Mouse (Mus musculus): Measurements from ENCODE around the gene Lcn11.
"Not testable (repeated sequence)": the region's sequence is repeated elsewhere in the genome, so short reads cannot be mapped to it uniquely, and the experiment has no call there.

Gene Lcn11

DNA sequence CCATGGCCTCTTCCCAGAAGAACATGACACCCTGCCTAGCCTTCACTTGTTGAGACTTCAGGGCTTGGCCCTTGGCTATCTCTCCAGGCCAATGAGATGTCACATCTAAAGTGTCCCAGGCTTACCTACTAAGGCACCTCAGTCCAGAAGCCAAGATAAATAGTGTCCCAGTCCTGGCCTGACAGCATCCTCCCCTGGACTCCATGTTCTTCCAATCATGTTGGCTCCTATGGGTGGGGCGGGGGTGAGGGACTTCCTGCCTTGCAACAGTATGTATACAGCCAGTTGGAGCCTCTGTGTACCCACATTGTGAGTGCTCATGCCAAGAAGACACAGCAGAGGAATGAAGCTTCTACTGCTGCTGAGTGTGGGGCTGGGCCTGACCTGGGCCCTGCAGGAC is at the start of gene Lcn11:
Lcn11 (plus strand) TSS at position 301 of the 400 bp plus-strand sequence.
- no peak for DNase-seq

DNA sequence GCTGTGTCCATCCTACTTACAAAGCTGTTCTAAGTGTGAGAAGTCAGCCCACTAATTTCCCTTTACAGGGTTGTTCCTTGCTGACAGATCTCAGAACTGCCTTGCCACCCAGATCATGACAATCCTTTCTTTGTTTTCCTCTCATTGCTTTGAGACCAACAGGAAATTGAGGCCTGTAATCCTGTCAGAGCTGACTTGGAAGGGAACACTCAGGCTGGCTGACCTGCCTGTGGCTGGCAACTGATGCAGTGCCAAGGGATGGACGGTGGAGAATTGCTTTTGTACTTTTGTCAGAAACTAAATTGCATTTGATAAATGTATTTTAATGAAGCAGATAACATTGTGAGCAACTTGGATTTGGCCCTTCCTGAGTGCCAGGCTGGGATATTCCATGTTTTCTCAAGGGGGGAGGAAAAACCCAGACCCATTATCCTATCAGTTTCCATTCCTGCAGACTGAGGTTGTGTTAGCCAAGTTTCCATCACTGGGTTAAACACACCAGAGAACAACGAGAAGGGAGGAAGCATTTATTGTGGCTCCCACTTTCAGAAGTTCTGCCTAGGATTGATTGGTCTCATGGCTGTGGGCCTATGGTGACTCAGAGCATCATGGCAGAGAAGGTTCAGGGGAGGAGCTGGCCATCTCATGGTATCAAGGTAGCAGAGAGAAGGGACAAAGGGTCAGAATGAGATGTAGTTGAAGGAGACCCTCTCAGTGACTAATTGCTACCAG is 43.5 kb upstream of the Lcn11 start:
- DNase-seq: no peak

- not testable (repeated sequence) for DNase-seq
Measured at GRCm38 (mm10) chr2:25736709-25737108, 40.1 kb upstream of the Lcn11 start, which contains the start of gene Obp2b. TSS of gene Obp2b (plus strand) at chr2:25737009.

- DNase-seq: no peak
Measured at GRCm38 (mm10) chr2:25741671-25742070, 35.1 kb upstream of the Lcn11 start.

- DNase-seq: no peak
Measured at GRCm38 (mm10) chr2:25754201-25754600, 22.6 kb upstream of the Lcn11 start.

DNA sequence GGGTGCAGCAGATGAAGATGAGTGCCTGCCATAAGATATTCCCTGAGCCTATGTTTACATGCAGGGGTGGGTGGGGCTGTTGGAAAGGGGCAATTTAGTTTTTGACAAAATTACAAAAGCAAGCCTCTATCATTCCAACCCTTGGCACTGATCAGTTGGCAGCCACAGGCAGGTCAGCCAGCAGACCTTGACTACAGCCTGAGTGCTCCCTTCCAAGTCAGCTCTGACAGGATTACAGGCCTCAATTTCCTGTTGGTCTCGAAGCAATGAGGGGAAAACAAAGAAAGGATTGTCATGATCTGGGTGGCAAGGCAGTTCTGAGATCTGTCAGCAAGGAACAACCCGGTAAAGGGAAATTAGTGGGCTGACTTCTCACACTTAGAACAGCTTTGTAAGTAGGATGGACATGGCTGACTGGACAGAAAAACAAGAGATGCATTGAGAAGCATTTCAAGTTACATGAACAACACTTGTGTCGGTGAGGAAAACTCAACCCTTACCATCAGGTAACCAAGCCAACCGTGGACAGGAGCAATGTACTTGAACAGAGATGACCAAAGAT is 18.7 kb upstream of the Lcn11 start:
- no peak for DNase-seq

- no peak for DNase-seq
Measured at GRCm38 (mm10) chr2:25765269-25765668, 11.5 kb upstream of the Lcn11 start, which contains the start of gene Lcn3. TSS of gene Lcn3 (plus strand) at chr2:25765569.

DNA sequence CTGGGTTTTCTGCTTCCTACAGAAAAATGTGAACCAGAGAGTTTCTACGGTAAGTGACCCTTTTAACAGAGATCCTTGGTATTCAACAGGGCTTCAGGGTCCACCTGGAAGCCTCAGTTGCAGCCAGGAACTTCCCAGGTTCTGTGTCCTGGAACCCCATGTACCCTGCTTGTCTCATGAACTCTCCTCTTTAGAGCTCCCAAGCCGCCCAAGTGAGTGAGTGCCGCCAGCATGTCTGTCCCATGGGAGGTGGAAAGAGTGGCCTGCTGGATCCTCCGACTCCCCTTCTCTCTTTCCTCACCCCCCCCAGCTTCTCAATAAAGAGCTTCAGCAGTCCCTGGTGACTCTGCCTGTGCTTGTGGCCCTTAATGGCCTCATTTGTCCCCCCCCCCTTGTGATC is 9.1 kb upstream of the Lcn11 start:
- DNase-seq: no peak

GRCm38 (mm10) chr2:25773507-25773906 is 3.3 kb upstream of the Lcn11 start:
- DNase-seq: no peak

DNA sequence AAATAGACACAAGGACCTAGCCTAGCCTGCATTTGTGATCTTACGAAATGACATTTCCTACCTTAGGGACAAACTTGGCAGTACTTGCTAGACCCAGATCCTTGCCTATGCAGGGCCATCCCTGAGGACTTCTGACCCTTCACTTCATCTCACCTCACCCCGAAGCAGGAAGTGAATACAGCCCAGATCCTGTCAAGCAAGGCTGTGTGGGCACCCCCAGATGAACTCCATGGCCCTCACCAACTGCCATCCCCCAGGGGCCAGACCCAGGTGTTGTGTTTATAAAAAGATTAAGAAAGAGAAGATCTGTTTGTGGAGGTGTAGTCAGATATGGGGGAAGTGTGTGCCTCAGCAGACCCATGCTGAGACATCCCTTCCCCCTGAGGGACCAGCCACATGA is 2.2 kb upstream of the Lcn11 start:
- DNase-seq: no peak

GRCm38 (mm10) chr2:25775991-25776390 is 826 bp upstream of the Lcn11 start:
- DNase-seq: no peak

DNA sequence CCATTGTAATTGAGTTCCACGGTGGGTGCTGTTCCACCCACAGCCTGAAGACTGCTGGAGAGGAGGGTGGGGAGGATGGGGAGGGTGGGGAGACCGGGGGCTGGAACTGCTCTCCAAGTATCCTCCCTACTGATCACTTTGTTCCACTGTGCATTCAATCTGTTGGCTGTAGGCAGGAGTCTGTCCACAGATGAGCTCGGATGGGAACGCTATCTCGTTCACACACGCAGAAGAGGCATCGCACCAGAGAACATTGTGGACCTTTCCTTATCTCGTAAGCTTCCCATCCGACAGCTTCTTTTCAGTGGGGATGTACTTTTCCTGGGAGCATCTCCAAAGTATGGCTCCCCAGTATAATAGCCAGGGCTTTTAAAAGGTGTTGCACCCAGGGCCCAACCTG is 2.3 kb downstream of the Lcn11 start:
- DNase-seq: no peak

- no peak for DNase-seq
Measured at GRCm38 (mm10) chr2:25780921-25781320, 4.1 kb downstream of the Lcn11 start.

GRCm38 (mm10) chr2:25781957-25782356 is 5.1 kb downstream of the Lcn11 start, which contains the start of gene Gm13539:
TSS of gene Gm13539 (plus strand) at chr2:25782257.
- DNase-seq: no peak

DNA sequence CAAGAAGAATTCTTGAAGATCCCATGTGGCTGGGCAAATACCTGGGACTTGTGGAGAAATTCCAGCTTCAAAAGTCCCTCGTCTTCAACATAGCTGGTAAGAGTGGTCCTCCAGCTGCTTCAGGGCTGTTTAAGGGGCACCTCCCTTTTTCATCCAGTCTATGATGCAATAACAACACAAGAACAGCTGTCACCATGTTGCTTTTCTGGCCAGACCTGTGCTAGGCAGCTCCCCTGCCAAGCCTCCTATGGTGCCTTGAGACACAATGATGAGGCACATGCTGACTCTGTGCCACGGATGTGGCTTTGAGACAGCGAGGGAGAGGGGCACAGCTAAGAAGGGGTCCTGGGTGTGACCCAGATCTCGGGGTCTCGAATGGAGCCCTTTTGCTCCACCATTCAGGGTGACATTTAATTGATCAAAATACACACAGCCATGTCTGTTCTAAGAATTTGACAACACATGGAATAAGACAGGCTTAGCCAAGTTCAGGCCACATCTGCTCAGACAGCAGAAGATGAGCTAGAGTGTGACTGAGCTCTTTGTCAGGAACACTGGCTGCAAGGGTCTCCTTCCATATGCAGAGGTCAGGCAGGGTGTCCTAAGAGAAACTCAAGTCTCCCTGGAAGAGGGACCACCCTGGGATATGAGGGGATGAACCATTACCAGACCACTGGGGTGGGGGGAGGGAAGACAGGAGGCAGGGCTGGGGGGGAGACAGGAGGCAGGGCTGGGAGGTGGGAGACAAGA is 8.9 kb downstream of the Lcn11 start:
- DNase-seq: no peak

DNA sequence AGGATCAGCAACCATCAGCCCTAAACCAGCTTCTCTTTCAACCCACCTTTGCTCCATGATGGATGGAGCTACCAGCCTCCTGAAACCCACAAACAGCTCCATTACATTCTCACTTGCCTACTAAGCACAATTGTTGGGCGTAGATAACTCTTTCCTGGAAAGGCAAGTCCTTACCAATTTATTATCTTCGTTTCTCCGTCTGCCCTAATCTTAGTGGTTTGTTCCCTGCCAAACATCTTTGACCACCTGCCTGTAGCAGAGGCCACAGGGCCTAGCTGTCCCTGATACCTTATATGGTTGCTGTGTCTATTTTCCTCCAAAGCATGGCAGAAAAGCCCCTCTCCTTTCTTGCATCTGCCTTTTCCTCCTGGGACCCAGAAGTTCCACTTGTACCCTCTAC is 12.3 kb downstream of the Lcn11 start:
- DNase-seq: no peak

DNA sequence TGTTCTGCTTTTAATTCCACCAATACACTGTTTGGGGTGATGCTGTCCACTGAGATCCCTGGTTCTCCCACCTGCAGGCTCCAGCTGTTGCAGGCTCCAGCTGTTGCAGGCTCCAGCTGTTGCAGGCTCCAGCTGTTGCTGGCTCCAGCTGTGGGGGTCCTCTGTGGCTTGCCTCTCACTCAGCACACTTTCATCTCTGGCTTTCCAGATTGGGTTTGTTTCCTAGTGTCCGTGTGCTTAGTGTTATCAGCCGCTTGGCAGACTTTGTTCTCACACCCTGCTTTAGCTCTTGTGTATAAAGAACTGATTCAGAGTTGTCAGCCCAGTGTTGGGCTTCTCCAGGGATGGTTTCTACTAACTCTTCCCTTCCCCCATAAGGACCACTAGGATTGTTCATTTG is 20.8 kb downstream of the Lcn11 start:
- no peak for DNase-seq

DNA sequence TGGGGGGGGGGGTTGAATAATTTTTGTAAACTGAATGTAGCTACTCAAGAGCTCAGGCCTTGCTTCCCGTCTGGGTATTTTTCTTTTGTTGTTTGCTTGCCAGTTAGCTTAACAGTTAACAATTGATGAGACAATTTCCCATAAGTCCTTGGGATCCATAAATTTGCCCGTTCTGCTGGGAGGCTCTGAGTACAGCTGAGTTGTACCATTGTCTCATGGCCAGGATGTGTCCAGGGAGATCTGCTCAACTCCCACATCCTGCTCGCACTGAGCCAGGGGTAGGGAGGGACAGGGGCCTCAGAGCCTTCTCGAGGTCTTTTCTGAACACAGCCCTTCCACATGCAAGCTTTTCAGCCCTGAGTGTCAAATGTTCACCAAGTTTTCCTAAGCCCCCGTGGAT is 21.2 kb downstream of the Lcn11 start:
- DNase-seq: no peak

DNA sequence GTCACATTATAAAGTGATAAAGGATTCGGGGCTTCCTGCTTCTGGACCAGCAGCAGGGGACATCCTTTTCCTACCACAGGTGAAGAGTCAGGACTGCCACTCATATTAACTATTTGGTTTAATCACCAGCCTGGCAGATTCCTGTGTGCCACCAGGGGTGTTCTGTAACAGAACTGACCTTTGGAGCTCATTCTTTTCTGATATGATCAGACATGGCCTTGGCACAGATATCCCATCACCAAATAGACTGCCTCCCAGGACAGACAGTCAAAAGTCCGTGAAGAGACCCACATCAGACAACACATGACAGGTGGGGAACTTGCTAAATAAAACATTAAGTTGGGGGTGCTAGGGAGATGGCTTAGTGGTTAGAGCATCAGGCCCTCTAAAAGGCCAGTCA is 34.9 kb downstream of the Lcn11 start:
- DNase-seq: no peak

- DNase-seq: no peak
Measured at GRCm38 (mm10) chr2:25813364-25813763, 36.5 kb downstream of the Lcn11 start.

- DNase-seq: not testable (repeated sequence)
Measured at GRCm38 (mm10) chr2:25815748-25816147, 38.9 kb downstream of the Lcn11 start, which contains the start of gene Glt6d1. TSS of gene Glt6d1 (minus strand) at chr2:25815848.

DNA sequence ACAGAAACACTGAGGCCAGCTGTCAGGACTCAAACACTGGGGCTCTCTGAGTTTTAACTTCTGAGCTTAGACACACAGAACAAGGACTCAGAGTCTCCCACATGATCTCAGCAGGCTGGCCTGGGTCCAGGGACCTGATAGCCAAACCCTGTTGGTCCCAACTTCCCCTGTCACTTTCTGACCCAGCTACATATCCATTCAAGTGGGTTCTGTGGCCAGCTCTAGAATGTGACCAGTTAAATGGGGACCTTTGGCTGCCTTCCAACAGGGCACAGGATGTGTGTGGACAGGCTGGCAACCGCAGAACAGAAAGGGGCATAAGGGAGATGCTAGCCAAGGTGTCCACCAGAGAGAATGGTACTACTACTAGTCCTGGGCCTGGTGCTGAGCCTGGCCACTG is 46.0 kb downstream of the Lcn11 start, which contains the start of gene Lcn9:
Lcn9 (plus strand) TSS at position 348 of the 400 bp plus-strand sequence.
- no peak for DNase-seq

GRCm38 (mm10) chr2:25824751-25825150 is 47.9 kb downstream of the Lcn11 start:
- DNase-seq: no peak
